Mouse (Mus musculus) macrophage (primary cell): Measurements from ENCODE around the gene Snx30. TPM values are rescaled to one million over a fixed set of nuclear protein-coding genes. Genes with fewer than 3 reads are reported as not detected.

Experiments used
- H3K27ac ChIP-seq: fragments of 350-480 bp; formaldehyde crosslinking; 2 replicates; pipeline ENCODE4 v1.9.0; 2021
- H3K36me3 ChIP-seq: fragments of 350-480 bp; formaldehyde crosslinking; 2 replicates; pipeline ENCODE4 v1.9.0; 2021; ENCODE audit errors: inconsistent target
- H3K4me3 ChIP-seq: fragments of 350-480 bp; formaldehyde crosslinking; 2 replicates; pipeline ENCODE4 v1.9.0; 2021; ENCODE audit errors: inconsistent target
- H3K79me2 ChIP-seq: fragments of 350-480 bp; formaldehyde crosslinking; 2 replicates; pipeline ENCODE4 v1.9.0; 2021; ENCODE audit errors: inconsistent target
- WGBS: methylation state at CpG from one replicate; pipeline ENCODE4 v1.1.7; 2026; ENCODE audit warnings: inconsistent platforms; ENCODE audit not compliant: missing documents; 5-methylcytosine and 5-hydroxymethylcytosine counted together
- polyA plus RNA-seq: library from polyadenylated mRNA; stranded (reverse); fragments of 250-400 nt; gene quantifications from 3 replicates; pipeline ENCODE4 v1.2.4, GENCODE M21; 2018; ENCODE audit warnings: inconsistent platforms

Gene Snx30
- polyA plus RNA-seq, 1 experiment from 2014 or later: 26.4 TPM

DNA sequence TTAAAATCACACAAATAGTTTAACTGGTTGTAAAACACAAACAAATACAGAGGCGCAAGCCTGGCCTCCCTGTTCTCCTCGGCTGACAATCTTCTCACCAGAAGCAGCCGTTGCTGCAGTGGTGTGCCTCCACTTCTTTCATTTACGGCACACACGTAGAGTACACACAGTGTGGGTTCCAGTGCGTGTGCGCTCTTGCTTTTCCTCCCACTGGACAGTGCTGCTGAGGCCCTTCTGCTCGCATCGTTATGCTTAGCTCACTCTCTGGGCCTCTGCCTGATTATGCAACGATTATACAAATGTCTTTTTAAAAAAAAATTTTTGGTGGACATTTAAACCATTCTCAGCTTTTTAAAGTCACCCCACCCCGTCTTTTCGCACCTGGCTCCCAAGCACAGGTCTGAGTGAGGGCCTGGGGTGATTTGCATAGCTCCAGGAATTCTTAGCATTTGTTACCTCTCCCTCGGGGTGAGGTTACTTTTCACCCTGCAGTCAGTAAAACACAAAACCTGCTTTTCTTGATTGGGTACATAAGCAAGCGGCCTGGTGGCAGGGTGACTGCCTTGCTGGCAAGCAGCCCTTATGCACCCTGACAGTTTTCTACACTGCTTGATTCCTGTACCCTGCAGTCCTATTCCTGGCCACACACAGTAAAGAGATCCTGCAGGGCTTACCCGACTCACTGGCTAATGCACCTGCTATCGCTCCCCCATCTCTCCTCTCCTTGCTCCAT is 54.2 kb downstream of the Snx30 start:
- H3K27ac ChIP-seq: no peak overlapping the region
- peaks cover 93% of the 10 kb centered on the region for H3K79me2 ChIP-seq
- peaks cover 28% of the 10 kb centered on the region for H3K36me3 ChIP-seq
- no peak overlapping the region for H3K4me3 ChIP-seq
- WGBS: 87% methylated on average over 16 of the region's 16 CpGs

DNA sequence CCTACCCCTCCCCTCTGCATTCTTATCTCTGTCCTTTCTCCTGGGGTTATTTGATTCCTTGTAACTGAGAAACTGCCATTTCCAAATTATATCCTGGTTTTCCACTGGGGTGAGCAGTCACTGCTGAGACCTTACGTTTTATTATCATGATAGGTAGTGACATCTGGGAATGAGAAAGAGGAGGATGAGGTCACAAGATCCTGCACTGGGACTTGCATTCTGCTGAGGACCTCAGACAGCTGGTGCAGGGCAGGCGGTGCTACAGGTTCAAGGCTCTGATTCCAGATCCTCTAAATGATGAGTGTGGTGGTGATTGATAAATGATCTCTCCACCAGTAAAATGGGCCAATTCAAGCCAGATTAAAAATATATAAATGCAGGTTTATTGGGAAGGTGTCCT is 54.8 kb downstream of the Snx30 start:
- 96% methylated on average over 2 of the region's 2 CpGs for WGBS
- H3K27ac ChIP-seq: no peak overlapping the region
- H3K4me3 ChIP-seq: no peak overlapping the region
- peaks cover 28% of the 10 kb centered on the region for H3K36me3 ChIP-seq
- H3K79me2 ChIP-seq: peaks cover 93% of the 10 kb centered on the region

- 37% methylated on average over 3 of the region's 4 CpGs for WGBS
- Histone ChIP-seq H3K27ac (peak overlapping the region; percentile 89), H3K79me2 (peaks cover 93% of the 10 kb centered on the region), H3K36me3 (peaks cover 21% of the 10 kb centered on the region), H3K4me3 (no peak overlapping the region)
Measured at GRCm38 (mm10) chr4:59861871-59862270, 56.2 kb downstream of the Snx30 start.

GRCm38 (mm10) chr4:59862335-59862734 is 56.7 kb downstream of the Snx30 start:
- H3K79me2 ChIP-seq: peaks cover 91% of the 10 kb centered on the region
- peaks cover 18% of the 10 kb centered on the region for H3K36me3 ChIP-seq
- peak overlapping the region; percentile 89 for H3K27ac ChIP-seq
- no peak overlapping the region for H3K4me3 ChIP-seq
- WGBS: 29% methylated on average over 1 of the region's 1 CpGs

DNA sequence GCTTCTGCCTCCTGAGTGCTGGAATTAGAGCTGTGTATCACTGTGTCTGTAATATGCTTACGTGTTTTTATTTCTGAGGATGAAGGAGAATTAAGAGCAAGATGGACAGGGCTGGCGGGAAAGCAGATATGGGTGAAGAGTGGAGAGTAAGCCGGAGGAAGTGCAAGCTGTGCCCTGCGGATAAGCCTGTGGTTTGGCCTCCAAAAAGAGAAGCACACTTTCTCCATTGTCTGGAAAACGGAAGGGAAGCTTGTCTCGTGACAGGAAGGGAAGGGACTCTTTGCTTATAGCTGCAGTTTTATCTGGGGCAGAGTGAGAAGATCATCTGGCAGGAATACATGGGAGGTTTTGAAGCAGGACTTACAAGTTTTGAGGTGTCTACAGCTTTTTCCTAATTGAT is 58.2 kb downstream of the Snx30 start:
- H3K4me3 ChIP-seq: no peak overlapping the region
- H3K79me2 ChIP-seq: peaks cover 91% of the 10 kb centered on the region
- WGBS: 2% methylated on average over 6 of the region's 6 CpGs
- peaks cover 13% of the 10 kb centered on the region; the same call in 1 of the 2 replicates for H3K36me3 ChIP-seq
- H3K27ac ChIP-seq: peak overlapping the region; percentile 89

GRCm38 (mm10) chr4:59868086-59868485 is 62.4 kb downstream of the Snx30 start:
- peaks cover 87% of the 10 kb centered on the region for H3K79me2 ChIP-seq
- 94% methylated on average over 11 of the region's 11 CpGs for WGBS
- 0 out of 2 replicates have a peak, but pooled peaks cover 10% of the 10 kb centered on the region for H3K36me3 ChIP-seq

DNA sequence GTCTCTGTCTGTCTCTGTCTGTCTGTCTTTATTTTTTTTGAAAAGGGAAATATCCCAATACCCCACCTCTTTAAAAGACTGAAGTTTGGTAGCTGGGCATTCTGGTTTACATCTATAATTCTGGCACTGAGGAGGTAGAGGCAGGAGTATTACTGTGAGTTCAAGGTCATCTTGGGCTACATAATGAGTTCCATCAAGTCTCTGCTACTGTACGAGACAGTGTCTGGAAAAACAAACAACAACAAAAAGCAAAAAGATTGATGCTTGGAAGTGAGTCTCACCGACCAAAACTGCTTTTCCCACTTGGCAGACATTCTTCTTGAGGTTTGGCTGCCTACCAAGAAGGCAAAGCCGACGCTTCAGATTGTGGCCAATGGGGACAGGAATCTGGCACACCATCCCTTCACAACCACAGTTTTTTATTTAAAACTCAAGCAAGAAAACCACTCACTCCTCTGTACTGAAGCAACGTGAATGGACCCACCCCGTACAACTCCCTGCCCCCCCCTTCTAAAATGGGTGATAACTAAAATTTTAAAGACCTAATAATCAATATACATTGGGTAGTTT is 63.9 kb downstream of the Snx30 start:
- WGBS: 20% methylated on average over 6 of the region's 6 CpGs

More at GRCm38 (mm10) chr4:59868086-59868485, 62.4 kb downstream of the Snx30 start:
- Histone ChIP-seq H3K4me3 (no peak overlapping the region), H3K27ac (peak overlapping the region; percentile 19; the same call in 1 of the 2 replicates)

DNA sequence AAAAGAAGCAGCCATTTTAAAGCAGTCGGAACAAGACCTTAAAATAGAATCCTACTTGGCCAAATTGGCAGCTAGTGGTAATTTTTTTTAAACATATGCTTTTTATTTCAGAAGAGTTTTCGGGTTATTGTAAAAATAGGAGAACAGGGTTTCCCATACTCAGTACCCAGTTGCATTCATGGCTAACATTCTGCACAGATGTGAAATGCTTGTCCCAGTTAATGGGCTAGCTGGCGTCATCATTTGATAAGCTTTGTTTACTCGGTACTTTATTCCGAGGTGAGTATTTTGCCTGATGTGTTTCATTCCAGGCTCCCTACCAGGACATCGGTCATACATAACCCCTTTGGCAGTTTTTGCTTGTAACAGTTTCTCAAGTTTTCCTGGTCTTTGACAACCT is 64.8 kb downstream of the Snx30 start:
- no peak overlapping the region for H3K4me3 ChIP-seq
- peak overlapping the region; percentile 52 for H3K27ac ChIP-seq
- H3K36me3 ChIP-seq: 0 out of 2 replicates have a peak, but pooled peaks cover 10% of the 10 kb centered on the region
- WGBS: 74% methylated on average over 6 of the region's 6 CpGs
- peaks cover 95% of the 10 kb centered on the region for H3K79me2 ChIP-seq

More for the DNA sequence above, 63.9 kb downstream of the Snx30 start:
- H3K79me2 ChIP-seq: peaks cover 95% of the 10 kb centered on the region
- H3K4me3 ChIP-seq: no peak overlapping the region
- H3K36me3 ChIP-seq: 0 out of 2 replicates have a peak, but pooled peaks cover 10% of the 10 kb centered on the region
- H3K27ac ChIP-seq: peak overlapping the region; percentile 52; the same call in 1 of the 2 replicates

GRCm38 (mm10) chr4:59870859-59871591 is 65.4 kb downstream of the Snx30 start:
- WGBS: 42% methylated on average over 9 of the region's 9 CpGs
- H3K4me3 ChIP-seq: no peak overlapping the region
- H3K36me3 ChIP-seq: 0 out of 2 replicates have a peak, but pooled peaks cover 10% of the 10 kb centered on the region
- peaks cover 95% of the 10 kb centered on the region for H3K79me2 ChIP-seq
- peak overlapping the region; percentile 52 for H3K27ac ChIP-seq

- 57% methylated on average over 6 of the region's 6 CpGs for WGBS
Measured at GRCm38 (mm10) chr4:59873240-59873639, 67.6 kb downstream of the Snx30 start.

GRCm38 (mm10) chr4:59873830-59874229 is 68.2 kb downstream of the Snx30 start:
- peaks cover 97% of the 10 kb centered on the region for H3K79me2 ChIP-seq
- WGBS: 21% methylated on average over 5 of the region's 5 CpGs
- H3K36me3 ChIP-seq: 0 out of 2 replicates have a peak, but pooled peaks cover 2% of the 10 kb centered on the region
- no peak overlapping the region for H3K4me3 ChIP-seq
- 0 out of 2 replicates have a peak overlapping the region, but pooled peaks have one; percentile 17 for H3K27ac ChIP-seq

More at GRCm38 (mm10) chr4:59873240-59873639, 67.6 kb downstream of the Snx30 start:
- H3K36me3 ChIP-seq: 0 out of 2 replicates have a peak, but pooled peaks cover 7% of the 10 kb centered on the region
- H3K27ac ChIP-seq: no peak overlapping the region
- peaks cover 97% of the 10 kb centered on the region for H3K79me2 ChIP-seq
- H3K4me3 ChIP-seq: no peak overlapping the region

DNA sequence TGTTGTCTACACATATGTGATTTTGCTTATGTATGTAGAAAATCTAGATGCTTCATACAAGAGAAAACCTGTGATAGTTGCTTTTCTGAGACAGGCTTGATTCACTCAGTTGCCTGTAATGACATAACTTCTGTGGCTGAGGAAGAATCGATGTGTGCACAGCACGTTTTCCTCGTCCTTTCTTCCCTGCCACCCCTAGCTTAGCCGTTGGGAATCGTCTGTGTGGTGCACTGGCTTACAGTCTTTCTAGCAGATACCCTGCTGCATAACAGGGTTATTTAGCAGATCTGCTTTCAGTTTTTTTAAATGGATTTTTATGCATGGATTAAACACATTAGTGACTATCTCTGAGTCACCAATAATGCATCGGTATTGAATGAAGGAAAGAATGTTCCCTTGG is 70.9 kb downstream of the Snx30 start:
- Histone ChIP-seq H3K27ac (no peak overlapping the region), H3K4me3 (no peak overlapping the region), H3K36me3 (peaks cover 18% of the 10 kb centered on the region), H3K79me2 (peaks cover 97% of the 10 kb centered on the region)
- WGBS: 90% methylated on average over 5 of the region's 6 CpGs

DNA sequence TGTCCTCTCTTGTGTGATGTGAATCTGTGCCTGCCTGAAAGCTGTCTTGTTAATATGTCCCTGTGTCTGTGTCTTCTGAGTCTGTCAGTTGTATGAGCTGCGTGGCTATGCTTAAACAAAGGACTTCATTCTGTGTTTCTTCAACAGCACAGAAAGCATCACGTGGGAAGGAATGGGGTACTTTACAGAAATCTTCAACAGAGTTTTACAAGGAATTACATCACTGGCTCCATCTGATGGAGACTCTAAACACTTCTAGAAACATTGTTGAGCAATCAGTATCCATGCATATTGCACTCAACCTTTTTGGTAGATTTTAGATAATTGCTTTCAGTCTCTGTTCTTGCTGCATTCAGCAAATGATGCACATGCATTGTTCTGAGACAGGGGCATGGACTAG is 71.4 kb downstream of the Snx30 start:
- Histone ChIP-seq H3K36me3 (peaks cover 23% of the 10 kb centered on the region), H3K27ac (no peak overlapping the region), H3K4me3 (no peak overlapping the region), H3K79me2 (peaks cover 97% of the 10 kb centered on the region)
- 74% methylated on average over 2 of the region's 2 CpGs for WGBS

GRCm38 (mm10) chr4:59878595-59878994 is 73.0 kb downstream of the Snx30 start:
- Histone ChIP-seq H3K4me3 (no peak overlapping the region), H3K79me2 (peaks cover 97% of the 10 kb centered on the region), H3K36me3 (peaks cover 39% of the 10 kb centered on the region), H3K27ac (0 out of 2 replicates have a peak overlapping the region, but pooled peaks have one; percentile 2)
- 61% methylated on average over 7 of the region's 8 CpGs for WGBS
